Mouse (Mus musculus) olfactory bulb, adult 2 months (tissue): ENCODE data around the gene Rundc1.
"Not testable (repeated sequence)": the region's sequence is repeated elsewhere in the genome, so short reads cannot be mapped to it uniquely, and the experiment has no call there.

Experiments
- CTCF ChIP-seq: fragments of 200-500 bp; IDR thresholded peaks from 2 replicates; pipeline ENCODE4 v1.5.1; 2012; ENCODE audit warnings: low read depth, mild to moderate bottlenecking, low read length, moderate library complexity; ENCODE audit not compliant: insufficient read depth
- POLR2A ChIP-seq: fragments of 200-500 bp; IDR thresholded peaks from 2 replicates; pipeline ENCODE4 v1.6.1; 2012; ENCODE audit warnings: mild to moderate bottlenecking, low read depth, low read length, moderate library complexity; ENCODE audit not compliant: insufficient read depth

- TF ChIP-seq CTCF, POLR2A: not testable (repeated sequence)
These were observed 51.5 kb downstream of the Rundc1 start for GRCm38 (mm10) chr11:101476361-101476760.
